Mouse (Mus musculus): Measurements from ENCODE around the gene Nxpe2. TPM values are rescaled to one million over a fixed set of nuclear protein-coding genes. Genes with fewer than 3 reads are reported as not detected.

Gene Nxpe2
- polyA plus RNA-seq, 1 experiment = 0.55 TPM

DNA sequence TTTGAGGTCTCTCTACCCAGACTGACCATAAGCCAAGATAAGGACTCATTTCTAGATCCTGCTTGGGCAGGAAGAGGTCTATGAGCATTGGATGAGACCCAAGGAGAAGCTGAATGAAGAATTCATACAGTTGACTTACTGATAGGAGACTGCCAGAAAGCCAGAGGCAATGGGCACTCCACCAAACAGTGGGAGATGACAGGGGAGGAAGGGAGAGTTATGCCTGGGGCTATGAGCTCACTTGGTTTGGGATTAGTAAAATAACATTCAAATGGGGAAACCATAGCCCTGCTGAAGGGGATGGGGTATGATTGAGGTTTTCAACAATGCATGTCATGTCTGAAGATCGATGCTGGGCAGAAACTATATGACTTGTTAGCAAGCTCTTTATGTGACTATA is 63.0 kb downstream of the Nxpe2 start:
- Histone ChIP-seq H3K27ac (ENCODE audit: insufficient read depth, low read length) (no peak overlapping the region), H3K4me1 (ENCODE audit: control insufficient read depth, insufficient read depth, low read length) (no peaks in the 10 kb centered on the region), H3K4me3 (ENCODE audit: low read depth, low read length) (no peak overlapping the region), H3K9ac (ENCODE audit: low read depth, poor library complexity, severe bottlenecking) (no peak overlapping the region), H3K9me3 (replicated peaks; ENCODE audit: control insufficient read depth, insufficient read depth, low read length, poor library complexity, severe bottlenecking) (no peaks in the 10 kb centered on the region), H3K27me3 (ENCODE audit: control insufficient read depth, insufficient read depth, low read length, poor library complexity, severe bottlenecking) (no peaks in the 10 kb centered on the region), H3K36me3 (ENCODE audit: control insufficient read depth, insufficient read depth, low read length, poor library complexity, severe bottlenecking) (no peaks in the 10 kb centered on the region)
- TF ChIP-seq EP300 (IDR thresholded peaks at IDR 0.05; ENCODE audit: insufficient read depth, low read depth, low read length) (no peak), CTCF (IDR thresholded peaks at IDR 0.05; ENCODE audit: low read depth, low read length) (no peak), POLR2A (IDR thresholded peaks at IDR 0.05; ENCODE audit: insufficient read depth, low read length) (no peak)

DNA sequence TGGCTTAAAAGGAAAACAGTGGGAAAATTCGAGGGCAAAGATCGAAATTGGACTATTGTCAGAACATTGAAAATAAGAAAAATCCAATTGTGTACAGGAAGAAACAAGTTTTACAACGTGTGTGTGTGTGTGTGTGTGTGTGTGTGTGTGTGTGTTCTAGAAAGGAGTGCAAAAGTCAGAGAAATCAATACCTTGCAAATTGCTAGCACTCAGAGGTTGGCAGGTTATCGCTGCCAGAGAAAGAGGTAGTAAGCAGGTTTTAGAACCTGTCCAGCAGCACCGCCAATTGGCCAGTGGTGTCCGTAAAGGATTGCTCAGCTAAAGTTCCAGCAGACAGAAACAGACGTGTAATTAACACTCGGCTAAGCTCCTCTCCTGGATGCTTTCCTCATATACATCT is 69.0 kb downstream of the Nxpe2 start:
- no peaks in the 10 kb centered on the region for H3K9me3 ChIP-seq (replicated peaks; ENCODE audit: control insufficient read depth, insufficient read depth, low read length, poor library complexity, severe bottlenecking)
- no peaks in the 10 kb centered on the region for H3K36me3 ChIP-seq (ENCODE audit: control insufficient read depth, insufficient read depth, low read length, poor library complexity, severe bottlenecking)
- no peak overlapping the region for H3K27ac ChIP-seq (ENCODE audit: insufficient read depth, low read length)
- no peak for TF ChIP-seq EP300 (IDR thresholded peaks at IDR 0.05; ENCODE audit: insufficient read depth, low read depth, low read length)
- TF ChIP-seq POLR2A (IDR thresholded peaks at IDR 0.05; ENCODE audit: insufficient read depth, low read length) = no peak
- TF ChIP-seq CTCF (IDR thresholded peaks at IDR 0.05; ENCODE audit: low read depth, low read length) = no peak
- no peaks in the 10 kb centered on the region for H3K4me1 ChIP-seq (ENCODE audit: control insufficient read depth, insufficient read depth, low read length)
- no peak overlapping the region for H3K4me3 ChIP-seq (ENCODE audit: low read depth, low read length)
- no peaks in the 10 kb centered on the region for H3K27me3 ChIP-seq (ENCODE audit: control insufficient read depth, insufficient read depth, low read length, poor library complexity, severe bottlenecking)
- H3K9ac ChIP-seq (ENCODE audit: low read depth, poor library complexity, severe bottlenecking) = no peak overlapping the region

DNA sequence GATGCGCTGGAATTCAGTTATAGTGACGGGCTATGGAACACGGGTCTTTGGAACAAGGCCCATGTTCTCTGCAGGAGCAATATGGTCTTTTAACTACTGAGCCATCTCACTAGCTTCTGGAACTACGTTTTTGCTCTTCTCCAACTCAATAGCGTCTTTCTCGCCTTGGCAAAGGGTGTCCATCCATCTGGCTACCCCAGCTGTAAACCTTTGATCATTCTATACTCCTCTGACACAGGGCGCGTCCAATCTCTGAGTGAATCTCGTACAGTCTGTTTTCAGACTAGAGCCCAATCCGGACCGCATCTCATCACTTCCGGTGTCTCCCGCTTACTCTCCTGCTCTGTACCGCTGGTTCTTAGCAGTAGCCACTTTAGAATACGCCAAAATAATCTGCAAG is 76.4 kb downstream of the Nxpe2 start:
- H3K4me3 ChIP-seq (ENCODE audit: low read depth, low read length) = no peak overlapping the region
- no peaks in the 10 kb centered on the region for H3K9me3 ChIP-seq (replicated peaks; ENCODE audit: control insufficient read depth, insufficient read depth, low read length, poor library complexity, severe bottlenecking)
- TF ChIP-seq POLR2A (IDR thresholded peaks at IDR 0.05; ENCODE audit: insufficient read depth, low read length) = no peak
- TF ChIP-seq CTCF (IDR thresholded peaks at IDR 0.05; ENCODE audit: low read depth, low read length) = no peak
- no peak for TF ChIP-seq EP300 (IDR thresholded peaks at IDR 0.05; ENCODE audit: insufficient read depth, low read depth, low read length)
- H3K4me1 ChIP-seq (ENCODE audit: control insufficient read depth, insufficient read depth, low read length) = no peaks in the 10 kb centered on the region
- no peaks in the 10 kb centered on the region for H3K27me3 ChIP-seq (ENCODE audit: control insufficient read depth, insufficient read depth, low read length, poor library complexity, severe bottlenecking)
- H3K27ac ChIP-seq (ENCODE audit: insufficient read depth, low read length) = no peak overlapping the region
- H3K9ac ChIP-seq (ENCODE audit: low read depth, poor library complexity, severe bottlenecking) = no peak overlapping the region
- H3K36me3 ChIP-seq (ENCODE audit: control insufficient read depth, insufficient read depth, low read length, poor library complexity, severe bottlenecking) = no peaks in the 10 kb centered on the region

Other genes starting within 250 kb of the Nxpe2 start
- 0.88 and 1.1 TPM in 2 replicates for gene Nxpe4, start 191.4 kb downstream of the Nxpe2 start, polyA plus RNA-seq (2011; ENCODE audit: insufficient read depth, insufficient read length, low read depth, missing spikeins)
- 55.9 and 61.1 TPM in 2 replicates for gene Rexo2, start 127.2 kb upstream of the Nxpe2 start, polyA plus RNA-seq (2011; ENCODE audit: insufficient read depth, insufficient read length, low read depth, missing spikeins)
- gene Rbm7, start 141.8 kb upstream of the Nxpe2 start, polyA plus RNA-seq (2011; ENCODE audit: insufficient read depth, insufficient read length, low read depth, missing spikeins) = 60.7 and 61.6 TPM in 2 replicates
- gene Gm5617, start 142.0 kb upstream of the Nxpe2 start, polyA plus RNA-seq (2011; ENCODE audit: insufficient read depth, insufficient read length, low read depth, missing spikeins) = 11.8 and 16.1 TPM in 2 replicates

All from ES-Bruce4 (cell line).